Mouse (Mus musculus) bone marrow macrophage, adult 2 months (primary cell): ENCODE results near the gene Hoxc6.

Experiments
- CTCF ChIP-seq: IDR thresholded peaks from 2 replicates; pipeline ENCODE4 v1.5.1; 2012; ENCODE audit warnings: low read depth, mild to moderate bottlenecking, low read length, moderate library complexity
- POLR2A ChIP-seq: IDR thresholded peaks from 2 replicates; pipeline ENCODE4 v1.6.1; 2012; ENCODE audit warnings: mild to moderate bottlenecking, low read depth, low read length, borderline replicate concordance

- TF ChIP-seq CTCF = no peak
- no peak for TF ChIP-seq POLR2A
These were observed 63.2 kb downstream of the Hoxc6 start for GRCm38 (mm10) chr15:103061131-103061825.
